Mouse (Mus musculus): ENCODE data around the gene Vill. TPM values are rescaled to one million over a fixed set of nuclear protein-coding genes. Genes with fewer than 3 reads are reported as not detected.
A peak's percentile ranks its signal among the peaks of the same experiment; 100 is the strongest.

The Vill gene
- total and polyA plus RNA-seq, 2 experiments from 2014 or later, result 2.7 to 6.5 TPM

GRCm38 (mm10) chr9:119064296-119064695, 11.7 kb downstream of the Vill start:
- ATAC-seq, result no peak
- Histone ChIP-seq H3K9ac (no peak overlapping the region), H3K36me3 (ENCODE audit: insufficient read depth) (no peaks in the 10 kb centered on the region), H3K27ac (ENCODE audit: low read depth, low read length) (no peak overlapping the region), H3K27me3 (ENCODE audit: insufficient read depth, low read length) (no peaks in the 10 kb centered on the region), H3K4me1 (ENCODE audit: insufficient read depth) (no peaks in the 10 kb centered on the region), H3K4me2 (ENCODE audit: low read depth) (no peak overlapping the region), H3K9me3 (ENCODE audit: low read length) (no peaks in the 10 kb centered on the region), H3K4me3 (ENCODE audit: low read depth, low read length) (no peak overlapping the region)
- 68% methylated on average over 4 of the region's 4 CpGs for WGBS
- no peak for TF ChIP-seq CTCF (IDR thresholded peaks at IDR 0.05; ENCODE audit: low read depth)
- DNase-seq, result no peak

- no peak overlapping the region for H3K4me3 ChIP-seq (ENCODE audit: low read depth, low read length)
- TF ChIP-seq CTCF (IDR thresholded peaks at IDR 0.05; ENCODE audit: low read depth), result peak; percentile 96
- ATAC-seq (peak; percentile 76), DNase-seq (peak; percentile 86)
- H3K4me1 ChIP-seq (ENCODE audit: insufficient read depth), result no peaks in the 10 kb centered on the region
- H3K9me3 ChIP-seq (ENCODE audit: low read length), result no peaks in the 10 kb centered on the region
- no peak overlapping the region for H3K4me2 ChIP-seq (ENCODE audit: low read depth)
- WGBS, result 6% methylated on average over 6 of the region's 6 CpGs
- no peak overlapping the region for H3K27ac ChIP-seq (ENCODE audit: low read depth, low read length)
- H3K27me3 ChIP-seq (ENCODE audit: insufficient read depth, low read length), result no peaks in the 10 kb centered on the region
- H3K9ac ChIP-seq, result no peak overlapping the region
- H3K36me3 ChIP-seq (ENCODE audit: insufficient read depth), result no peaks in the 10 kb centered on the region; the same call in 1 of the 2 replicates
Observed at GRCm38 (mm10) chr9:119067601-119068000, 15.0 kb downstream of the Vill start.

GRCm38 (mm10) chr9:119068266-119068665, 15.7 kb downstream of the Vill start:
- no peak overlapping the region for H3K4me2 ChIP-seq (ENCODE audit: low read depth)
- no peak for TF ChIP-seq CTCF (IDR thresholded peaks at IDR 0.05; ENCODE audit: low read depth)
- H3K4me3 ChIP-seq (ENCODE audit: low read depth, low read length), result no peak overlapping the region
- H3K27ac ChIP-seq (ENCODE audit: low read depth, low read length), result no peak overlapping the region
- H3K4me1 ChIP-seq (ENCODE audit: insufficient read depth), result no peaks in the 10 kb centered on the region
- no peaks in the 10 kb centered on the region for H3K9me3 ChIP-seq (ENCODE audit: low read length)
- H3K36me3 ChIP-seq (ENCODE audit: insufficient read depth), result no peaks in the 10 kb centered on the region; the same call in 1 of the 2 replicates
- no peak for DNase-seq
- whole genome bisulfite sequencing, result 92% methylated on average over 11 of the region's 11 CpGs
- no peaks in the 10 kb centered on the region for H3K27me3 ChIP-seq (ENCODE audit: insufficient read depth, low read length)
- no peak overlapping the region for H3K9ac ChIP-seq
- no peak for ATAC-seq

- Histone ChIP-seq H3K4me3 (ENCODE audit: low read depth, low read length) (no peak overlapping the region), H3K27me3 (ENCODE audit: insufficient read depth, low read length) (no peaks in the 10 kb centered on the region), H3K9ac (no peak overlapping the region), H3K9me3 (ENCODE audit: low read length) (no peaks in the 10 kb centered on the region), H3K36me3 (ENCODE audit: insufficient read depth) (peaks cover 1% of the 10 kb centered on the region), H3K27ac (ENCODE audit: low read depth, low read length) (no peak overlapping the region), H3K4me1 (ENCODE audit: insufficient read depth) (no peaks in the 10 kb centered on the region), H3K4me2 (ENCODE audit: low read depth) (no peak overlapping the region)
- 80% methylated on average over 13 of the region's 13 CpGs for WGBS
- no peak for ATAC-seq
- no peak for DNase-seq
- no peak for TF ChIP-seq CTCF (IDR thresholded peaks at IDR 0.05; ENCODE audit: low read depth)
Observed at GRCm38 (mm10) chr9:119070173-119070825, 17.7 kb downstream of the Vill start.

GRCm38 (mm10) chr9:119071786-119072185, 19.2 kb downstream of the Vill start:
- no peak overlapping the region for H3K4me2 ChIP-seq (ENCODE audit: low read depth)
- H3K9me3 ChIP-seq (ENCODE audit: low read length), result no peaks in the 10 kb centered on the region
- no peaks in the 10 kb centered on the region for H3K27me3 ChIP-seq (ENCODE audit: insufficient read depth, low read length)
- DNase-seq (no peak), ATAC-seq (no peak)
- no peak overlapping the region for H3K27ac ChIP-seq (ENCODE audit: low read depth, low read length)
- no peaks in the 10 kb centered on the region for H3K4me1 ChIP-seq (ENCODE audit: insufficient read depth)
- H3K4me3 ChIP-seq (ENCODE audit: low read depth, low read length), result no peak overlapping the region
- WGBS, result 90% methylated on average over 9 of the region's 9 CpGs
- no peak overlapping the region for H3K9ac ChIP-seq
- no peak for TF ChIP-seq CTCF (IDR thresholded peaks at IDR 0.05; ENCODE audit: low read depth)
- peaks cover 5% of the 10 kb centered on the region for H3K36me3 ChIP-seq (ENCODE audit: insufficient read depth)

GRCm38 (mm10) chr9:119073184-119073895, 20.8 kb downstream of the Vill start:
- Histone ChIP-seq H3K36me3 (ENCODE audit: insufficient read depth) (peaks cover 5% of the 10 kb centered on the region), H3K9me3 (ENCODE audit: low read length) (no peaks in the 10 kb centered on the region), H3K9ac (no peak overlapping the region), H3K4me3 (ENCODE audit: low read depth, low read length) (no peak overlapping the region), H3K27me3 (ENCODE audit: insufficient read depth, low read length) (no peaks in the 10 kb centered on the region), H3K4me1 (ENCODE audit: insufficient read depth) (no peaks in the 10 kb centered on the region), H3K4me2 (ENCODE audit: low read depth) (no peak overlapping the region), H3K27ac (ENCODE audit: low read depth, low read length) (no peak overlapping the region)
- 84% methylated on average over 15 of the region's 15 CpGs for WGBS
- DNase-seq (no peak), ATAC-seq (no peak)
- no peak for TF ChIP-seq CTCF (IDR thresholded peaks at IDR 0.05; ENCODE audit: low read depth)

GRCm38 (mm10) chr9:119075685-119076084, 23.1 kb downstream of the Vill start:
- H3K36me3 ChIP-seq (ENCODE audit: insufficient read depth), result peaks cover 5% of the 10 kb centered on the region
- H3K27ac ChIP-seq (ENCODE audit: low read depth, low read length), result no peak overlapping the region
- H3K4me1 ChIP-seq (ENCODE audit: insufficient read depth), result no peaks in the 10 kb centered on the region
- no peak overlapping the region for H3K4me2 ChIP-seq (ENCODE audit: low read depth)
- TF ChIP-seq CTCF (IDR thresholded peaks at IDR 0.05; ENCODE audit: low read depth), result no peak
- H3K27me3 ChIP-seq (ENCODE audit: insufficient read depth, low read length), result no peaks in the 10 kb centered on the region
- H3K4me3 ChIP-seq (ENCODE audit: low read depth, low read length), result no peak overlapping the region
- ATAC-seq, result no peak
- 72% methylated on average over 16 of the region's 16 CpGs for WGBS
- H3K9ac ChIP-seq, result no peak overlapping the region
- no peaks in the 10 kb centered on the region for H3K9me3 ChIP-seq (ENCODE audit: low read length)
- no peak for DNase-seq

All from forebrain, postnatal 0 days (tissue).